Mouse (Mus musculus) monocyte, adult 2 months (primary cell): Measurements from ENCODE around the gene Srrm1.
A peak's percentile ranks its signal among the peaks of the same experiment; 100 is the strongest.

Experiments
- DNase-seq, 2 experiments: peaks; one replicate each; pipeline ENCODE4 v3.0.0; 2022; ENCODE audit warnings: low spot score in 2 of 2, low read depth in 1 of 2

The Srrm1 gene

GRCm38 (mm10) chr4:135276681-135277379, 76.3 kb downstream of the Srrm1 start:
- no peak for DNase-seq

GRCm38 (mm10) chr4:135274761-135275160, 78.4 kb downstream of the Srrm1 start:
- DNase-seq, result no peak

GRCm38 (mm10) chr4:135273307-135273682, 79.8 kb downstream of the Srrm1 start:
- DNase-seq, result no peak

- DNase-seq, result peak; percentile 98 to 99
Observed at GRCm38 (mm10) chr4:135272640-135273306, 80.3 kb downstream of the Srrm1 start, which contains the start of gene Clic4. Gene Clic4, minus strand, starts transcription at chr4:135272814.

- peak in 1 of 2 experiments; percentile 14 for DNase-seq
Observed at GRCm38 (mm10) chr4:135271881-135272616, 81.1 kb downstream of the Srrm1 start.

- no peak for DNase-seq
Observed at GRCm38 (mm10) chr4:135271419-135271828, 81.7 kb downstream of the Srrm1 start.
